Mouse (Mus musculus) heart, embryonic 10.5 days (tissue): ENCODE measurements around the gene Bpifb2. TPM values are rescaled to one million over a fixed set of nuclear protein-coding genes. Genes with fewer than 3 reads are reported as not detected.
"Not testable (repeated sequence)": the region's sequence is repeated elsewhere in the genome, so short reads cannot be mapped to it uniquely, and the experiment has no call there.

ENCODE experiments used
- DNase-seq: peaks from one replicate; pipeline ENCODE4 v3.0.0-alpha.2; 2017; ENCODE audit warnings: low spot score
- H3K27ac ChIP-seq: fragments of 300-500 bp; sonication (generic); 2 replicates; pipeline ENCODE4 v1.5.1; 2016; ENCODE audit warnings: mild to moderate bottlenecking
- H3K27me3 ChIP-seq: fragments of 300-500 bp; sonication (generic); 2 replicates; pipeline ENCODE4 v1.6.1; 2016; ENCODE audit warnings: mild to moderate bottlenecking; ENCODE audit not compliant: poor library complexity, insufficient read depth, severe bottlenecking
- H3K36me3 ChIP-seq: fragments of 300-500 bp; sonication (generic); 2 replicates; pipeline ENCODE4 v1.6.1; 2016; ENCODE audit warnings: mild to moderate bottlenecking, moderate library complexity
- H3K4me1 ChIP-seq: fragments of 300-500 bp; sonication (generic); 2 replicates; pipeline ENCODE4 v1.6.1; 2016; ENCODE audit warnings: mild to moderate bottlenecking
- H3K4me3 ChIP-seq: fragments of 300-500 bp; sonication (generic); 2 replicates; pipeline ENCODE4 v1.5.1; 2016; ENCODE audit warnings: mild to moderate bottlenecking, moderate library complexity
- H3K9me3 ChIP-seq: fragments of 300-500 bp; sonication (generic); 2 replicates; pipeline ENCODE4 v1.6.1; 2016; ENCODE audit warnings: mild to moderate bottlenecking, moderate library complexity
- whole genome bisulfite sequencing: fragments of 180-500 bp; shearing (Covaris S2); methylation state at CpG from one replicate; pipeline ENCODE4 v1.1.7; 2016; 5-methylcytosine and 5-hydroxymethylcytosine counted together
- polyA plus RNA-seq: library from polyadenylated mRNA; unstranded; fragments of >200 nt; fragmentation: Nextera tagmentation; extraction: Ambion mirVana; gene quantifications from 2 replicates; pipeline ENCODE4 v1.2.1, GENCODE M21; 2016

The Bpifb2 gene
- not detected in 2 replicates for polyA plus RNA-seq

GRCm38 (mm10) chr2:153874745-153875144, at the start of gene Bpifb2:
Bpifb2 (plus strand) TSS chr2:153875045.
- Histone ChIP-seq H3K4me1 (0 out of 2 replicates have a peak, but pooled peaks cover 3% of the 10 kb centered on the region), H3K27me3 (peaks cover 5% of the 10 kb centered on the region; the same call in 1 of the 2 replicates), H3K9me3 (no peaks in the 10 kb centered on the region), H3K4me3 (no peak within 1 kb of the TSS), H3K27ac (no peak within 1 kb of the TSS), H3K36me3 (no peaks in the 10 kb centered on the region)
- no peak for DNase-seq
- WGBS = 61% methylated on average over 9 of the region's 9 CpGs

GRCm38 (mm10) chr2:153825900-153826299, 48.9 kb upstream of the Bpifb2 start:
- not testable (repeated sequence) for H3K4me1 ChIP-seq, H3K4me3 ChIP-seq, H3K9me3 ChIP-seq, H3K27me3 ChIP-seq, H3K27ac ChIP-seq, DNase-seq, H3K36me3 ChIP-seq
- WGBS = 50% methylated on average over 32 of the region's 32 CpGs

- 79% methylated on average over 8 of the region's 8 CpGs for WGBS
- H3K36me3 ChIP-seq = no peaks in the 10 kb centered on the region
These were observed 47.5 kb upstream of the Bpifb2 start for GRCm38 (mm10) chr2:153827171-153827830.

DNA sequence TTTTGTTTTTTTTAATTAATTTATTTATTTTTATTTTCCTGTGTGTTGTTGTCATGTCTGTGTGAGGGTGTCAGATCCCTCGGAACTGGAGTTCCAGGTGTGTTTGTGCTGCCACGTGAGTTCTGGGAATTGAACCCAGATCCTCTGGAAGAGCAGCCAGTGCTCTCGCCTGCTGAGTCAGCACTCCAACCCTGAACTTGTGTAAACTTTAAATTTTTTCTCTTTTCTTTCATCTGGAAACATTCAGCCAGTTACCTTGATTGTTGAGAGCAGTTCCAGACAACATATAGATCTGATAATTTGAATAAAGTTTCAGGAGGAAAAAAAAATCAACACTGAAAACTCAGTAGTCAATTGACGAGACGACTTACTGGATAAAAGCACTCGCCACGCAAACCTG, 46.1 kb upstream of the Bpifb2 start:
- Histone ChIP-seq H3K36me3 (no peaks in the 10 kb centered on the region), H3K4me3 (no peak overlapping the region), H3K27me3 (no peaks in the 10 kb centered on the region), H3K9me3 (no peaks in the 10 kb centered on the region), H3K27ac (no peak overlapping the region), H3K4me1 (peaks cover 3% of the 10 kb centered on the region; the same call in 1 of the 2 replicates)
- 81% methylated on average over 7 of the region's 7 CpGs for WGBS
- no peak for DNase-seq

More at GRCm38 (mm10) chr2:153827171-153827830, 47.5 kb upstream of the Bpifb2 start:
- DNase-seq = no peak
- Histone ChIP-seq H3K4me3 (no peak overlapping the region), H3K4me1 (peaks cover 3% of the 10 kb centered on the region; the same call in 1 of the 2 replicates), H3K27ac (no peak overlapping the region), H3K27me3 (no peaks in the 10 kb centered on the region), H3K9me3 (no peaks in the 10 kb centered on the region)

DNA sequence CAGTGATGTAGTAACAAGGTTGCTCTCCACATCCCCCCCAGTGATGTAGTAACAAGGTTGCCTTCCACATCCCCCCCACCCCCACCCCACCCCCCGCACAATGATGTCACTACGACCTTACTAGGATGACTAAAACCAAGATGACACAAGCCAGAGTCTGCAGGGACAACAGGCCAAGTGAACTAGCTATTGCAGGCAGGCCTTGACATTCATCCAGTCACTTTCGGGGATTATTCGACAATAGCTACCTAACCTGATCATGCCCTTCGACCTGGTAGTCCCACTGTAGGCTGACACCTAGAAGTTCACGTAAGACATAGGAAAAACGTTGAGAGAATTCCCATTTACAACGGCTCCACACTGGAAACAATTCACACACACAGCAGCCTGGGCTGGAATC, 41.6 kb upstream of the Bpifb2 start:
- Histone ChIP-seq H3K27me3 (no peaks in the 10 kb centered on the region), H3K36me3 (no peaks in the 10 kb centered on the region), H3K9me3 (no peaks in the 10 kb centered on the region), H3K27ac (no peak overlapping the region), H3K4me1 (no peaks in the 10 kb centered on the region), H3K4me3 (no peak overlapping the region)
- 83% methylated on average over 8 of the region's 8 CpGs for WGBS
- no peak for DNase-seq

GRCm38 (mm10) chr2:153842854-153843253, 32.0 kb upstream of the Bpifb2 start:
- Histone ChIP-seq H3K4me3 (no peak overlapping the region), H3K36me3 (no peaks in the 10 kb centered on the region), H3K27ac (no peak overlapping the region), H3K9me3 (no peaks in the 10 kb centered on the region), H3K27me3 (no peaks in the 10 kb centered on the region), H3K4me1 (0 out of 2 replicates have a peak, but pooled peaks cover 2% of the 10 kb centered on the region)
- no peak for DNase-seq
- WGBS = 73% methylated on average over 8 of the region's 8 CpGs

DNA sequence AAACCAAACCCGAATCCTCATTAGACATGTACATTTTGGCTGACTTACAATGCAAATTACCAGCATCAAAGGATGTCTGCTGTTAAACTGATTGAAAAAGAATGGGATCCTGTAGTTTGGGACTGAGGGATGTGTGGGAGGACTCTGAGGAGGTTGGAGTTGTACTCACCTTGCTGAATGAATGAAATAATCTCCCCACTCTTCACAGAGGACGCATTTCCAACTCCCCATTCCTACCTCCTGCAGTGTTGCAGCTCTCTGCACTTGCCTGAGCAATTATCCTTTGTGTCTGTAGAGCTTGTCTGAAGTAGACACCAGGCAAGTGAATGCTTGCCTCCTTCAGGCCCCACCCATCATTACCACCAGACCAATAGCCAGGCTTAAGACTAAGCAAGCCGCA, 26.5 kb upstream of the Bpifb2 start:
- Histone ChIP-seq H3K4me3 (no peak overlapping the region), H3K36me3 (no peaks in the 10 kb centered on the region), H3K9me3 (no peaks in the 10 kb centered on the region), H3K27me3 (no peaks in the 10 kb centered on the region), H3K27ac (no peak overlapping the region), H3K4me1 (0 out of 2 replicates have a peak, but pooled peaks cover 1% of the 10 kb centered on the region)
- 87% methylated on average over 3 of the region's 3 CpGs for whole genome bisulfite sequencing
- no peak for DNase-seq

GRCm38 (mm10) chr2:153850351-153851029, 24.4 kb upstream of the Bpifb2 start:
- Histone ChIP-seq H3K9me3 (no peaks in the 10 kb centered on the region), H3K4me1 (0 out of 2 replicates have a peak, but pooled peaks cover 6% of the 10 kb centered on the region), H3K27ac (no peak overlapping the region), H3K36me3 (no peaks in the 10 kb centered on the region), H3K27me3 (no peaks in the 10 kb centered on the region), H3K4me3 (no peak overlapping the region)
- 78% methylated on average over 6 of the region's 6 CpGs for WGBS
- DNase-seq = no peak

DNA sequence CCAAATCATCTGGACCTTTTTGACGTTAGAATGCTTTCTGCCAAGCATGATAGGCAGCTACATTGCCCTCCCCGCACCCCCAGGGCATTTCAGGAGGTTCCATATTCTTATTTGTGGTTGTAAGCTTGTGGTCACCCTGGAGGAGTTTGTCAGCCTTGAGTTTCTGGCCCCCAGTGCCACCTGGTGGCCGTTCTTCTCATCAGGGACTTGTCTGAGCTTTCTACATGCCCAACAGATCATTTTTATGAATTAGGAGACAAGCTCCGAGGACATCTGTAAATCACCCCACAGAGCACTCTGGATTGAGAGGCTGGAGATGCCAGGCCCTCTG, 23.9 kb upstream of the Bpifb2 start:
- Histone ChIP-seq H3K4me1 (0 out of 2 replicates have a peak, but pooled peaks cover 6% of the 10 kb centered on the region), H3K27me3 (no peaks in the 10 kb centered on the region), H3K9me3 (no peaks in the 10 kb centered on the region), H3K4me3 (no peak overlapping the region), H3K36me3 (no peaks in the 10 kb centered on the region), H3K27ac (no peak overlapping the region)
- no peak for DNase-seq
- 56% methylated on average over 4 of the region's 4 CpGs for WGBS

DNA sequence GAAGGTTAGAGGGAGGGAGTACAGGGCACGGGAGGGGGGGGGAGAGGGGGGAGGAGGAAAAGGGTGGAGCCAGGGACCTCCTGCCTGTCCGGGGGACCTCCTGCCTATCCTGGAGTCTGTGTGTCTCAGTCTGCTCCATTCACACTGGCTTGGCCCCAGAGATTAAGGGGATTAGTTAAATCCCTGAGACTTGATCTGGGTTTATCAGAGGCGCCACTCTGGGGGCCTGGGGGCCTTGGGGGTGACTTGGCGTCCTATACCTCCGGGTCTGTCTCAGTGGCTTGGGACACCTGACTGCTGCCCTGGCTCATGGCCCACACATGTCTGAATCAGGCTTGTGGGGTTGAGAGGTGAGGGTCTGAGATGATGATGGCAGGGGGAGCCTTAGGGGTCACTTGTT, 21.3 kb upstream of the Bpifb2 start:
- Histone ChIP-seq H3K4me1 (0 out of 2 replicates have a peak, but pooled peaks cover 6% of the 10 kb centered on the region), H3K9me3 (peaks cover 2% of the 10 kb centered on the region; the same call in 1 of the 2 replicates), H3K27me3 (peaks cover 3% of the 10 kb centered on the region; the same call in 1 of the 2 replicates), H3K4me3 (no peak overlapping the region), H3K36me3 (no peaks in the 10 kb centered on the region), H3K27ac (no peak overlapping the region)
- WGBS = 6% methylated on average over 5 of the region's 5 CpGs
- DNase-seq = no peak

DNA sequence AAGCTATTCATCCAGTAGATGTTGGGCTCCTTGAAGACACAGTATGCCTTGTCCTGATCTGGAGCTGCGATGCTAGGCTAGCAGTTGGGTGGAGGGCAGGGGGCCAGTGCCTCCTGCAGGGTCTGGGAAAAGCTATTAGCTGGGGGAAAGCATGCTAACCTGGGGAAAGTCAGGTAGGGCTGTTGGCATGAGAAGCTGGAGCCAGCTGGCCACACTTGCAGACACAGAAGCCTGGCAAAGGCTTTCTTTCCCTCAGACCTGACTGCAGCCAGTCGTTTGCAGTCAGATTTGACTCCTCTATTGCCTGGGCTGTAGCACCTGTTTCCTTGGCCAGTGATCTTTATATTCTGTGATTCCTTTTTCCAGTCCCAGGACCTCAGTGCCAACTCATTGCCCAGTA, 15.3 kb upstream of the Bpifb2 start:
- H3K4me1 ChIP-seq = no peaks in the 10 kb centered on the region
- H3K36me3 ChIP-seq = no peaks in the 10 kb centered on the region
- peaks cover 2% of the 10 kb centered on the region; the same call in 1 of the 2 replicates for H3K9me3 ChIP-seq
- no peak overlapping the region for H3K4me3 ChIP-seq
- peaks cover 7% of the 10 kb centered on the region; the same call in 1 of the 2 replicates for H3K27me3 ChIP-seq
- H3K27ac ChIP-seq = no peak overlapping the region
- 73% methylated on average over 2 of the region's 2 CpGs for WGBS
- no peak for DNase-seq

- WGBS = 90% methylated on average over 11 of the region's 11 CpGs
- Histone ChIP-seq H3K27ac (no peak overlapping the region), H3K27me3 (peaks cover 7% of the 10 kb centered on the region; the same call in 1 of the 2 replicates), H3K4me1 (no peaks in the 10 kb centered on the region), H3K4me3 (no peak overlapping the region), H3K9me3 (peaks cover 2% of the 10 kb centered on the region; the same call in 1 of the 2 replicates), H3K36me3 (no peaks in the 10 kb centered on the region)
- DNase-seq = no peak
These were observed 14.5 kb upstream of the Bpifb2 start for GRCm38 (mm10) chr2:153860315-153860714.

DNA sequence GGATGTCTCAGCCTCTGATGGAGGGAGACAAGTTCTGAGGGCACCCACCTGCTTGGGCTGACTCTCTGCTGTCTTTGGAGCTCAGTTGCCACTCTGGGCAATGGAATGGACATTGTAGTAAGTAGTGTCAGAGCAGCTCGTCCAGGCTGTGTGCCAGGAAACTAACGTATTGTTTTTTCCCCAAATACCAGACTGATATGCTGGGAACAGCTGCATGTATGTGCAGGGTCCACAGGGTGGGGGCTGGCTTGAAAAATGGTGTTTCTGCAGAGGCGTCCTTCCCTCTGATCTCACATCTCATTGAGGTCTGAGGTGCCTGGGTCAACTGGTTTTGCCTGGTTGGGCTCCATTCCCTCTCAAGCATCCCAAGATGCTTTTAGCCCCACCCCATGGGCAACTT, 14.1 kb upstream of the Bpifb2 start:
- Histone ChIP-seq H3K36me3 (no peaks in the 10 kb centered on the region), H3K4me3 (no peak overlapping the region), H3K27ac (no peak overlapping the region), H3K4me1 (no peaks in the 10 kb centered on the region), H3K9me3 (peaks cover 2% of the 10 kb centered on the region; the same call in 1 of the 2 replicates), H3K27me3 (peaks cover 7% of the 10 kb centered on the region; the same call in 1 of the 2 replicates)
- no peak for DNase-seq
- 64% methylated on average over 3 of the region's 3 CpGs for WGBS
